Mouse (Mus musculus) 416B (cell line): Measurements from ENCODE around the gene Bhlha15.

Source experiments
- DNase-seq: peaks from one replicate; pipeline ENCODE4 v3.0.0; 2011; ENCODE audit warnings: low read depth

Bhlha15 gene

DNA sequence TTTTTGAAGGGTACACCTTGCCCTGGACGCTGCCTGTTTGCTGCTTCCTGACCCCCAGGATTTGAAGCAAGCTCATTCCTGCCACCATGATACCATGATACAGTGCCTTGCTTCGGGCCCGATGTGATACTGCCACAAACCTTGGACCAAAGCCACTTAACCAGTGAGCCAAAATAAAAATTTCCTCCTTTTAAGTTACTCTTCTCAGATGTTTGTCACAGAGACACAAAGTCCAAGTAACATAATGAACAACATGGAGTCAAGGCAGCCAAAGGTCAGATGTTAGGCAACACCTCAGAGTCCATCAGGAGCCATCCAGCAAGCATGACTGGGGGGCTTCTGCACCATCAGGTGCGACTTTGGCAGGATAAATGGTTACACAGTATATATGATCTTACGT, 42.4 kb downstream of the Bhlha15 start:
- no peak for DNase-seq

DNA sequence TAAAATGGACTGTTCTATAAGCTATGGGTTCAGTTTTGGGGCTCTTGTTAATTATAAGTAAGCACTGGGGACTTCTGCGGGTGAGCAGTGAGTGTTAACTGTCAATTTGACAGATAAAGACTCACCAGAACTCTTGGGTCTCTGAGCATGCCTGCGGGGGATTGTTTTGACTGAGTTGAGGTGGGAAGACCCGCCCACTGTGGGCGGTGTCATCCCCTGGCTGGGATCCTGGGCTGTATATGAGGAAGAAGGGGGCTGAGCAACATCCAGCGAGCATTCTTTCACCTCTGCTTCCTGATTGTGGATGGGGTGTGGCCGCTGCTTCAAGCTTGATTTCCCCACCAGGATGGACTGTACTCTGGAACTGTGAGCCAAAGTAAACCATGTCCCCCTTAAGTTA, 44.1 kb downstream of the Bhlha15 start:
- no peak for DNase-seq

DNA sequence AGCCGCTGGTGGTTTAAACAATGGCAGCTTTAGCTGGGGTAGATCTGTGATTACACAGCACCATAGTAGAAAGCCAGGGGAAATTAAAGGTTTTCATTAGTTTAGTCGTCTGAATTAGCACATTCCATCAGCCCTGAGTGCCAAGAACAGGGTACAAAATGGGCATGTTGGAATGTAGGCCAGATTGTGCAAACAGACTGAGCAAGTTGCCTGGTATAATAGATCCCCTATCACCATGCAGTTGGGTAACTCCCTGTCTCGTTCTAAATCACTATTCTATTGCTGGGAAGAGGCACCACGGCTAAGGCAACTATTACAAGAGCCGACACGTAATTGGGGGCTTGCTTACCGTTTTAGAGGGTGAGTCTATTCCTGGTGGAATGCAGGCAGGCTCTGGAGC, 44.6 kb downstream of the Bhlha15 start:
- DNase-seq = no peak

DNA sequence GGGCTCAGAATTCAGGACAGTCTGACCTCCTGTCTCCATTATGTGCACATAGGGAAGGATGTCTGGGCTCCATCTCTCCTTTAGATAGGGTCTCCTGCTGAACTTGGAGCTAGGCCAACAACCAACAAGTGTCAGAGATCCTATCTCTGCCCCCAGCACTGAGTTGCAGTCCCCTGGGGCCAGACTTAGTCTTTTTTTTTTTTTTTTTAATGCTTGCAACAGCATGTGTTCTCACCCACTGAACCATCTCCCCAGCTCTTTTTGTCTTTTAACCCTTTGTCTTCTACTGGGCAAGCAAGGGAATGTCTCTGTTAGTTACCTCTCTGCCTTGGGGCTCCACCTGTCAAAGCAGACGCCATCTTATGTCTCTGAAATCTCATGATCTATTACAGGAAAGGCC, 48.9 kb downstream of the Bhlha15 start:
- DNase-seq = no peak
